Mouse (Mus musculus) kidney, postnatal 0 days (tissue): ENCODE results near the gene Rpl27a. TPM values are rescaled to one million over a fixed set of nuclear protein-coding genes. Genes with fewer than 3 reads are reported as not detected.

Experiments used
- ATAC-seq: fragments of 200-750 bp; cut with Nextera tagmentation; replicated peaks from 2 replicates; pipeline ENCODE4 v1.8.0; 2017; ENCODE audit warnings: low read depth, moderate number of reproducible peaks, moderate TSS enrichment, moderate library complexity; ENCODE audit not compliant: low FRiP score
- DNase-seq: peaks from one replicate; pipeline ENCODE4 v3.0.0-alpha.2; 2016; ENCODE audit warnings: low spot score
- H3K27ac ChIP-seq: fragments of 300-500 bp; sonication (generic); 2 replicates; pipeline ENCODE4 v1.5.1; 2014; ENCODE audit warnings: mild to moderate bottlenecking
- H3K27me3 ChIP-seq: fragments of 300-500 bp; sonication (generic); 2 replicates; pipeline ENCODE4 v1.6.1; 2014; ENCODE audit warnings: low read length, mixed read lengths; ENCODE audit not compliant: insufficient read depth
- H3K36me3 ChIP-seq: fragments of 300-500 bp; sonication (generic); 2 replicates; pipeline ENCODE4 v1.6.1; 2014; ENCODE audit warnings: low read length, mixed read lengths; ENCODE audit not compliant: insufficient read depth
- H3K4me1 ChIP-seq: fragments of 300-500 bp; sonication (generic); replicated peaks from 2 replicates; pipeline ENCODE4 v1.6.1; 2014; ENCODE audit warnings: antibody characterized with exemption, low read length, mixed read lengths; ENCODE audit not compliant: insufficient read depth
- H3K4me2 ChIP-seq: fragments of 300-500 bp; sonication (generic); 2 replicates; pipeline ENCODE4 v1.6.1; 2014; ENCODE audit warnings: mild to moderate bottlenecking, low read length, moderate library complexity, mixed read lengths
- H3K4me3 ChIP-seq: fragments of 300-500 bp; sonication (generic); replicated peaks from 2 replicates; pipeline ENCODE4 v1.5.1; 2014; ENCODE audit warnings: low read depth, low read length
- H3K9ac ChIP-seq: fragments of 300-500 bp; sonication (generic); 2 replicates; pipeline ENCODE4 v1.6.1; 2014; ENCODE audit warnings: low read depth, low read length
- H3K9me3 ChIP-seq: fragments of 300-500 bp; sonication (generic); replicated peaks from 2 replicates; pipeline ENCODE4 v1.6.1; 2016; ENCODE audit warnings: low read length, inconsistent platforms, mixed read lengths
- CTCF ChIP-seq: IDR thresholded peaks from 2 replicates; pipeline ENCODE4 v1.5.1; 2016; ENCODE audit warnings: antibody characterized with exemption, low read depth, mild to moderate bottlenecking, moderate library complexity
- WGBS: fragments of 180-500 bp; shearing (Covaris S2); extraction: QIAGEN DNeasy Blood & Tissue Kit; methylation state at CpG from one replicate; pipeline ENCODE4 v1.1.7; 2014; 5-methylcytosine and 5-hydroxymethylcytosine counted together
- polyA plus RNA-seq: library from polyadenylated mRNA; unstranded; fragments of >200 nt; fragmentation: Nextera tagmentation; extraction: Ambion mirVana; gene quantifications from 2 replicates; pipeline ENCODE4 v1.2.1, GENCODE M21; 2015

Rpl27a gene
- polyA plus RNA-seq, result 156 and 166 TPM in 2 replicates

DNA sequence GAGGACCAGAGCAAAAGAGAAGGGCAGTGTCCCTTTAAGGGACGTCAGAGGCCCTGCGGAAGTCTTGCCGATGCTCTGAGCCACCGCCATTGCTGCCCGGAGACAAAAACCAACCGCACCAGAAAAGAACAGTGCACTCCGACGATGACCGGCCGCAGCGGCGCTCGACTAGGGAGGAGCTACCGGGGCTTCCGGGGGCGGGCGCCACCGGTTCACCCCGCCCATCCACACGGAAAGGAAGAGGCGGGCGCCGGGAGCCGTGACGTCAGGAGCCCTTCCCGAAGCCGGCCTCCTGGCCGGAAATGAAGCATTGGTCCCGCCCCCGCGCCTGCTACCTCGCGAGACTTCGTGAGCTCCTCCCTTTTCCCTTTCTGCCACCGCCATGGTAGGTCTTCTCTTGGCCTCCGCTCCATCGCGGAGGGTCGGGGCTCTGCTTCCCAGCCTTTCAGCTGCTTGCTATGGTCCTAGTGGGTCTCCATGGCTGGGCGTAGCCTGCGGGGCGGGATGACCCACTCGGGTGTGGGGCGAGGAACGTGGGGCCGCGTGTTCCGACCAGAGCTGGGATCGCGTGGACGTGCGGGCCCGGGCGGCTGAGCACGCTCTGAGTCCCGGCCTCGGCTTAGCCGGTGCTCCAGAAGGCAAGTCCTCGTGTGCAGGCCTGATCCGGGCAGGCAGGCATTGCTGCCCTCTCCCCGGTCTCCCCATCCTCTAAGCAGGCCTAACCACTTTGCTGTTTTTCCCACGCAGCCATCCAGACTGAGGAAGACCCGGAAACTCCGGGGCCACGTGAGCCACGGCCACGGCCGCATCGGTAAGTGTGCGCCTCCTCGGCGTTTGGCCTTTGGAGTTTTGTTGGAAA is at the start of gene Rpl27a:
Gene Rpl27a, plus strand, starts transcription at position 310 of the 859 bp plus-strand sequence.
- H3K36me3 ChIP-seq, result peaks cover 31% of the 10 kb centered on the region; the same call in 1 of the 2 replicates
- peak within 1 kb of the TSS; percentile 91 for H3K27ac ChIP-seq
- H3K4me3 ChIP-seq, result peak within 1 kb of the TSS; percentile 80
- peak; percentile 98 for DNase-seq
- under 1% methylated on average over 70 of the region's 72 CpGs for WGBS
- no peaks in the 10 kb centered on the region for H3K27me3 ChIP-seq
- peak; percentile 94 for ATAC-seq
- TF ChIP-seq CTCF, result peak; percentile 15; the same call in 1 of the 2 replicates
- peak within 1 kb of the TSS; percentile 88 for H3K4me2 ChIP-seq
- H3K9ac ChIP-seq, result peak within 1 kb of the TSS; percentile 91
- peaks cover 8% of the 10 kb centered on the region for H3K4me1 ChIP-seq
- no peaks in the 10 kb centered on the region for H3K9me3 ChIP-seq

DNA sequence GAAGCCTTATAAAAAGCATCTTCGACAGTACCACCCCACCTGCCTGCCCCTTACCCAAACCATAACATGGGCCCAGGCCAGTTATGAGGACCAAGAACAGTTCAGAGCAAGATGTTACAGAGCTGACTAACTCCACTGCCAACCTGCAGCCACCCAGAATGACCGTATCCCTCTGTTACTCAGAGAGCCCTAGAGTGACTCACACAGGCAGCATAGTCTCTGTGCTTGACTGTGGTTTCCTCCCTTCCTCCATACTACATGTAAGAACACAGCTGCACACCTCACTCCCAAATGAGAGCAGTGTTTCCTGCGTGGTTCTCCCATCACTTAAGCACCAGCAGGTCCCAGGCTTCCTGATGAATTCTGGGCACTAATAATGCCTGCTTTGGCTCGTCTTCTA is 48.2 kb upstream of the Rpl27a start:
- WGBS, result 73% methylated on average over 4 of the region's 4 CpGs
- Histone ChIP-seq H3K27ac (no peak overlapping the region), H3K27me3 (no peaks in the 10 kb centered on the region), H3K4me1 (no peaks in the 10 kb centered on the region), H3K9me3 (no peaks in the 10 kb centered on the region), H3K36me3 (no peaks in the 10 kb centered on the region), H3K4me3 (no peak overlapping the region), H3K4me2 (no peak overlapping the region), H3K9ac (no peak overlapping the region)
- ATAC-seq (no peak), DNase-seq (no peak)
- no peak for TF ChIP-seq CTCF

DNA sequence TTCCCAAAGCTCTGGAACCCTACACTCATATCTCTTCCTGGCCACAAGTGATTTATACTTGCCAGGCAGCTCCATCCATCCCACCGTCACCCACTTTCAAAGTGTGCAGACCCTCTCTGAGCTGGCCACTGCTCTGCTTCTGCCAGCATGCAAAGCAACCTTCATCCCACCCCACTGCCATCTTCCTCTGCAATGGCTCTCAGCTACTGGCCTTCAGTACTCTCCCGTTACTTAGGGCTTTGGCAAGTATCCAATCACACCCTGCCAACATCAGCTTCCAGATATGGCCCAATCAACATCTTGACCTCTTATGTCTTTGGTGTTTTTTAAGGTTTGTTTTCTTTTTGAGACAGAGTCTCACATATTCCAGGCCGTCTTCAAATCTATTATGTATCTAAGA is 41.0 kb upstream of the Rpl27a start:
- no peaks in the 10 kb centered on the region for H3K36me3 ChIP-seq
- H3K4me2 ChIP-seq, result no peak overlapping the region
- H3K27me3 ChIP-seq, result no peaks in the 10 kb centered on the region
- no peak overlapping the region for H3K4me3 ChIP-seq
- H3K9me3 ChIP-seq, result no peaks in the 10 kb centered on the region
- no peak overlapping the region for H3K9ac ChIP-seq
- no peak for TF ChIP-seq CTCF
- no peaks in the 10 kb centered on the region for H3K4me1 ChIP-seq
- ATAC-seq, result no peak
- DNase-seq, result no peak
- 49% methylated on average over 3 of the region's 3 CpGs for WGBS
- no peak overlapping the region for H3K27ac ChIP-seq

DNA sequence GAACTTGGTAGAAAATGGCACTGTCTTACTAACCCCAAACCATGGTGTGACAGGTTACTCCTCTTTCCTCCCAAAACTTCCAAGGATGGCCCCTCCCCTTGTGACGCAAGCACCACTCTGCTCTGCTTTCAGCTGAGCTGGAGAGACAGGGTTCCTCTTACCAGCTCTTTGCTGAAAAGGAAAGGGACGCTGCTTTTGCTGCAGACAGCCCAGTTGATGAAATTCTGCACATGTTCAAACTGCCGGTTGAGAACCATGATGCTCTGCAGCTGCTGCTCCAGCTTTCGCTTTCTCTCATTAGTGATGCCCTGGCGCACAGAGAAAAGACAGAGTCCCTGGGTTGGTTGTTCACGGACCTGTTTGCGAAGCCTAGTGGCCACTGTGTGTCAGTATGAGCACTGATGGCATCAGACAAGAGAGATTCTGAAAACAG is 38.2 kb upstream of the Rpl27a start:
- no peaks in the 10 kb centered on the region for H3K27me3 ChIP-seq
- TF ChIP-seq CTCF, result peak; percentile 43; the same call in 1 of the 2 replicates
- H3K9me3 ChIP-seq, result no peaks in the 10 kb centered on the region
- H3K4me1 ChIP-seq, result no peaks in the 10 kb centered on the region
- H3K36me3 ChIP-seq, result no peaks in the 10 kb centered on the region
- WGBS, result 10% methylated on average over 7 of the region's 7 CpGs
- H3K4me2 ChIP-seq, result peak overlapping the region; percentile 28
- no peak overlapping the region for H3K9ac ChIP-seq
- no peak overlapping the region for H3K4me3 ChIP-seq
- ATAC-seq (peak; percentile 25; the same call in 1 of the 2 replicates), DNase-seq (peak; percentile 76)
- no peak overlapping the region for H3K27ac ChIP-seq

DNA sequence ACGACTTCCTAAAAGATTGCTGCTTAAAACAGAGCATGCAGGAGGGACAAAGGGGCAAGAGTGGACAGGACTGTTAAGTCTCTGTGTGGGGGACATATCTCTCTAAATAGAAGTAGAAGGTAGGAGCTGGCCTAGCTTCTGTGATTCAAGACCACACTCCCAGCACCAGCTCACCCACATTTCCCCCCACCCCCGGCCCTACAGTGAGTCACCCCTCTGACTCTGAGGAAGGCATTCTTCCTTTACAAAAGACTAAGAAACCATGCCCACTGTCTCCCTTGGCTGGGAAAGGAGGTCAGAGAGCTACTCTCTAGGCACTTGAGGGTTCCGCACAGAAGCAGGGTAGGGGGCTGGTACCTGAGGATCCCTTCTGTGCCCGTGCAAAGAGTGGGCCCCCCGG is 34.7 kb upstream of the Rpl27a start:
- H3K9ac ChIP-seq, result no peak overlapping the region
- no peaks in the 10 kb centered on the region for H3K9me3 ChIP-seq
- ATAC-seq (no peak), DNase-seq (no peak)
- H3K36me3 ChIP-seq, result no peaks in the 10 kb centered on the region
- no peak overlapping the region for H3K4me3 ChIP-seq
- H3K4me2 ChIP-seq, result no peak overlapping the region
- no peak for TF ChIP-seq CTCF
- no peaks in the 10 kb centered on the region for H3K4me1 ChIP-seq
- 66% methylated on average over 5 of the region's 5 CpGs for WGBS
- H3K27ac ChIP-seq, result no peak overlapping the region
- H3K27me3 ChIP-seq, result no peaks in the 10 kb centered on the region

DNA sequence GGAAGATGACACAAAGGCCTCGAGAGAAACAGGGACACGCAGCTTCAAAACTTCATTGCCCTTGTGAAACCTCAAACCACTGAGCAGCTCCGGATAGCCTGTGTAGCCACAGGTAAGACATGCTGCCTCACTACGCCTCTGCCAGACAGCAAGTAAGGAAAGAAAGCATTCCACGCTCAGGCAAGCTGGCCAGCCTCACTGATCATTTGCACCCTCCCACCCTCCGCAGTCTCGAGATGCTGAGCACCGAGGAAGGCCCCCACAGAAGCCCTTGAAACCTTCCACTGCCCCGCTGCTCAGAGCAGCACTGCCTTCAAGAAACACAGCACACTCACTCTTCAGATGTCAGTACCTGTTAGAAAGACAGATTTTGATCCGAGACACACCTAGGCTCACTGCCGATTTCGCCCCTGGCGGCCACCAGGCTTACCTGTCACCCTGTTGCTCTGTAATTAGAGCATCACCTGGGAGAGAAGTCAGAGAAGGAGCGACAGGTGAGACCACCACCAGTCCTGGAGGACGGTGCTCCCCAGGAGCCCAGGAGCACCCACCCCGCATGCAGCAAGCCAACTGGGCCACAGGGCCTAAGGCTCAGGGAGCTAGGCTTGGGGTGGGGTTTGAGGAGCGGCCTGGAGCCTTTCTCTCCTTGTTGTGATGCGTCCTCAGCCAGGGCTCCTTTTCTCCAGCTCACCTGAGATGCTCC is 26.2 kb upstream of the Rpl27a start:
- TF ChIP-seq CTCF, result no peak
- no peak overlapping the region for H3K9ac ChIP-seq
- no peak overlapping the region for H3K4me3 ChIP-seq
- peaks cover 5% of the 10 kb centered on the region; the same call in 1 of the 2 replicates for H3K4me1 ChIP-seq
- DNase-seq, result no peak
- 66% methylated on average over 18 of the region's 18 CpGs for WGBS
- no peak overlapping the region for H3K27ac ChIP-seq
- no peak for ATAC-seq
- no peak overlapping the region for H3K4me2 ChIP-seq
- H3K27me3 ChIP-seq, result no peaks in the 10 kb centered on the region
- H3K36me3 ChIP-seq, result no peaks in the 10 kb centered on the region
- H3K9me3 ChIP-seq, result no peaks in the 10 kb centered on the region
